8 mouse cellular contexts compared by ENCODE assay signal in the genomic region with DNA sequence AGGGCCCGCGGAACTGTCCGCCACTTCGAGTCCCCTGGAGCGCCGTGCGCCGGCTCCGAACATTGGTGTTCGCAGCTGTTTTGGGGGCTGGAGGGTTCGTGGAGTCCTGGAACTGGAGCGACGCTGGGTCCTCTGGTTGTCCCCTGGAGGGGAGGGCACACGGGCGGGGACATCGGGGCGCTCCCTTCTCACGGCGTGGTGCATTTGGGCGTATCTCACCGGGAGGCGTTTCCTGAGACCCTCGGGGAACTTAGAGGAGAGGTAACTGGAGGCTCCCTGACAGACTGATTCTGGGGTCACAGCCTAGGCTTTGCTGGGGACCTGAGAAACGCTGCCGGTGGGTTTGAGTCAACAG. TPM values are rescaled to one million over a fixed set of nuclear protein-coding genes. Genes with fewer than 3 reads are reported as not detected.
DNase-seq lines count a peak whose midpoint lies in the region; ATAC-seq and TF ChIP-seq lines count a peak whose summit lies in the region.

No protein-coding gene starts in this region.

- intact Hi-C loops in left cerebral cortex, postnatal 10 days (cut with DNase I): no loop called here

- WGBS in embryonic facial prominence, embryonic 12.5 days: 2% methylated on average over 23 of the region's 25 CpGs
- under 1% methylated on average over 25 of the region's 25 CpGs for WGBS in intestine, embryonic 15.5 days
- WGBS in neural tube, embryonic 12.5 days: 1% methylated on average over 25 of the region's 25 CpGs

- no peaks in the 10 kb centered on the region for H3K9me3 ChIP-seq in embryonic facial prominence, embryonic 12.5 days
- H3K9me3 ChIP-seq in intestine, embryonic 15.5 days: no peaks in the 10 kb centered on the region
- H3K9me3 ChIP-seq in neural tube, embryonic 12.5 days: no peaks in the 10 kb centered on the region

- peak overlapping the region; percentile 68 for H3K9ac ChIP-seq in embryonic facial prominence, embryonic 12.5 days
- H3K9ac ChIP-seq in intestine, embryonic 15.5 days: peak overlapping the region; percentile 71
- H3K9ac ChIP-seq in neural tube, embryonic 12.5 days: peak overlapping the region; percentile 49

- no peaks in the 10 kb centered on the region for H3K36me3 ChIP-seq in embryonic facial prominence, embryonic 12.5 days
- no peaks in the 10 kb centered on the region for H3K36me3 ChIP-seq in intestine, embryonic 15.5 days
- H3K36me3 ChIP-seq in neural tube, embryonic 12.5 days: no peaks in the 10 kb centered on the region

- peaks cover 6% of the 10 kb centered on the region; the same call in 1 of the 2 replicates for H3K4me1 ChIP-seq in embryonic facial prominence, embryonic 12.5 days
- 0 out of 2 replicates have a peak, but pooled peaks cover 10% of the 10 kb centered on the region for H3K4me1 ChIP-seq in intestine, embryonic 15.5 days (replicated peaks)
- H3K4me1 ChIP-seq in neural tube, embryonic 12.5 days: peaks cover 18% of the 10 kb centered on the region

- H3K27ac ChIP-seq in layer of hippocampus, adult 2 months: peak overlapping the region; percentile 47
- no peak overlapping the region for H3K27ac ChIP-seq in embryonic facial prominence, embryonic 12.5 days
- H3K27ac ChIP-seq in intestine, embryonic 15.5 days: 0 out of 2 replicates have a peak overlapping the region, but pooled peaks have one; percentile 27
- H3K27ac ChIP-seq in neural tube, embryonic 12.5 days: no peak overlapping the region

- peak overlapping the region; percentile 55 for H3K4me3 ChIP-seq in layer of hippocampus, adult 2 months
- H3K4me3 ChIP-seq in embryonic facial prominence, embryonic 12.5 days: peak overlapping the region; percentile 72
- peak overlapping the region; percentile 81 for H3K4me3 ChIP-seq in intestine, embryonic 15.5 days (replicated peaks)
- peak overlapping the region; percentile 63 for H3K4me3 ChIP-seq in neural tube, embryonic 12.5 days

- DNase-seq in layer of hippocampus, adult 2 months (ENCODE audit: low spot score in 2 of 2): no peak
- no peak for DNase-seq in layer of hippocampus, postnatal 25 days (ENCODE audit: extremely low spot score in 1 of 2, low spot score in 1 of 2)
- no peak for DNase-seq in cerebellum, postnatal 36 days
- DNase-seq in left cerebral cortex, postnatal 10 days (ENCODE audit: extremely low spot score in 1 of 2, low spot score in 2 of 2): no peak
- DNase-seq in urinary bladder, postnatal 10 days (ENCODE audit: low spot score): no peak

- no peak for ATAC-seq in embryonic facial prominence, embryonic 12.5 days (ENCODE audit: insufficient number of reproducible peaks, insufficient read depth, low FRiP score, low TSS enrichment)
- ATAC-seq in intestine, embryonic 15.5 days: peak; percentile 35
- ATAC-seq in neural tube, embryonic 12.5 days (ENCODE audit: low FRiP score, low read depth): no peak

- TF ChIP-seq CTCF in layer of hippocampus, adult 2 months (conservative IDR thresholded peaks at IDR 0.05): no peak

- H3K27me3 ChIP-seq in embryonic facial prominence, embryonic 12.5 days: peaks cover 59% of the 10 kb centered on the region
- H3K27me3 ChIP-seq in intestine, embryonic 15.5 days (replicated peaks): peaks cover 19% of the 10 kb centered on the region
- H3K27me3 ChIP-seq in neural tube, embryonic 12.5 days (replicated peaks): peaks cover 63% of the 10 kb centered on the region

- peak overlapping the region; percentile 89 for H3K4me2 ChIP-seq in embryonic facial prominence, embryonic 12.5 days (replicated peaks)
- peak overlapping the region; percentile 92 for H3K4me2 ChIP-seq in intestine, embryonic 15.5 days (replicated peaks)
- peak overlapping the region; percentile 96 for H3K4me2 ChIP-seq in neural tube, embryonic 12.5 days (replicated peaks)

RNA-seq across cellular contexts. Expression of a gene that starts 1.0 kb away (rescaled TPM):
- 1 to 10 TPM; 3.1 to 3.9 TPM for total RNA-seq in layer of hippocampus, adult 2 months (2021)
- 1 to 10 TPM; 3.1 to 3.3 TPM for total RNA-seq in layer of hippocampus, postnatal 25 days (2021)
- 1.7 and 2.2 TPM in 2 replicates for polyA plus RNA-seq in embryonic facial prominence, embryonic 12.5 days (2016; fragmentation: Nextera tagmentation; extraction: Ambion mirVana)
- polyA plus RNA-seq in intestine, embryonic 15.5 days (2015; fragmentation: Nextera tagmentation; extraction: Ambion mirVana): 18.2 and 19.5 TPM in 2 replicates
- polyA plus RNA-seq in neural tube, embryonic 12.5 days (2016; fragmentation: Nextera tagmentation; extraction: Ambion mirVana): 1.1 and 1.5 TPM in 2 replicates
- total RNA-seq in left cerebral cortex, postnatal 10 days (2021): 1 to 10 TPM; 2.2 to 2.4 TPM

Comparison
In these comparisons a context has a peak if more than half of its experiments do, and no peak if none do; other contexts are left out.
1. H3K27ac ChIP-seq: peak in layer of hippocampus, adult 2 months (single experiment) and intestine, embryonic 15.5 days (single experiment); none in embryonic facial prominence, embryonic 12.5 days (single experiment) and neural tube, embryonic 12.5 days (single experiment).
2. Peak in every context shown above with its lines, with median percentiles within 50 percentile points of each other: H3K4me3 ChIP-seq, H3K4me2 ChIP-seq and H3K9ac ChIP-seq.